Mouse (Mus musculus) E14TG2a.4 (cell line): Measurements from ENCODE around the gene Nol11.

Experiments
- CTCF ChIP-seq: conservative IDR thresholded peaks from 2 replicates; pipeline ENCODE4 v1.5.1; 2014; ENCODE audit warnings: low read length
- NANOG ChIP-seq: IDR thresholded peaks from 2 replicates; pipeline ENCODE4 v1.6.1; 2014; ENCODE audit warnings: borderline replicate concordance, low read length, mixed read lengths

GRCm38 (mm10) chr11:107201773-107202172 is 12.6 kb upstream of the Nol11 start:
- TF ChIP-seq CTCF: no peak
- TF ChIP-seq NANOG: no peak
